ENCODE assay signal across 10 mouse cellular contexts in the genomic region with DNA sequence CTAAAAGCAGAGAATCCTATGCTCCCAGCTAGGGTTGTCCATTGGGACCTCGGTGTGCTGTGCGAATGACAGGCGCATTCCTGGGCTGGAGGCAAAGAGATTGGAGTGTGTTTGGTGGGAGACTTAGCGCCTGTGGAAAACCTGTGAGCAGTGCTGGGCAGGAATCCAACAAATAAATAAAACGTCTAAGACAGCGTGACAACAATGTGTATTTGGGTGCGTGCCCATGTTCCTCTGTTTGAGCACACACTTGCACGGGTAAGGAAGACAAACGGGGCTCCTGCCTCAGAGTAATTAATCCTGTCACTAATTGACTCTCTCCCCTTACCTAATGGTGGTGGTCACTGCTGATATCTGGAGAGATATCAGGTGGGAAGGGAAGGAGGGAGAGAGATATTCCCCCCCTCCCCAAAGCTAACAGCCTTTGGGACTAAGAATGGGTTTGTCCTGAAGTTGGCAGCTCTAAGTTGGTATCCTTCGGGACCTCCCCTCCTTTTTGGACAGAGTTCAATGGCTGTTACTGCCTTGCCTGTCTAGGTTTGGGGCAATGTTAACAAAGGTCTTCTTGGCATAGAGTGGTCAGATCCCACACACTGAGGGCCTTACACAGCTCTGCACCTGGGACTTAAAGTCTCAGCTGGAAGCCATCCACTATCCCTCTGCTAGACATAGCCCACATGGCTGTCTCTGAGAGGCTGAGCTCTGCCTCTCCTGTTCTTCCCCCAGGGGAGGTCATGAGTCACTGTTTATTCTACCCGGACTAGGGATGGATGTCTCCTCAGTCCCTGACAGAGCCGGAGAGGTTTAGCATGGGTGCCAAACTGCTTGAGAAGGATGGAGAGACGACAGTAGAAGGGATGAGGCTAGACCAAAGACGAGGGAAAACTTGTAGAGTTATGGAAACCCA. TPM values are rescaled to one million over a fixed set of nuclear protein-coding genes. Genes with fewer than 3 reads are reported as not detected.
DNase-seq lines count a peak whose midpoint lies in the region; ATAC-seq lines count a peak whose summit lies in the region.
"Had no signal": no experiment of that assay in that cellular context is flagged by ENCODE, and none has a peak within 500 bp of the region (broad histone marks: within the 10 kb centered on the region; RNA-seq: fewer than 3 reads in every experiment).

No protein-coding gene starts in this region.

- no peak overlapping the region for H3K9ac ChIP-seq in heart, embryonic 11.5 days (ENCODE audit: low read depth, low read length)
- H3K9ac ChIP-seq in midbrain, embryonic 11.5 days (ENCODE audit: low read length) = no peak overlapping the region
- H3K9ac ChIP-seq: heart, embryonic 15.5 days had no signal

- no peaks in the 10 kb centered on the region for H3K36me3 ChIP-seq in heart, embryonic 11.5 days (ENCODE audit: control insufficient read depth, insufficient read depth, low read length)
- no peaks in the 10 kb centered on the region for H3K36me3 ChIP-seq in midbrain, embryonic 11.5 days (ENCODE audit: control insufficient read depth, insufficient read depth, low read length)
- H3K36me3 ChIP-seq: heart, embryonic 15.5 days had no signal

- peaks cover 10% of the 10 kb centered on the region for H3K4me1 ChIP-seq in heart, embryonic 11.5 days (ENCODE audit: control insufficient read depth, insufficient read depth, low read length)
- H3K4me1 ChIP-seq in midbrain, embryonic 11.5 days (ENCODE audit: control insufficient read depth, insufficient read depth, low read length) = peaks cover 11% of the 10 kb centered on the region

- intact Hi-C loops in left cerebral cortex, postnatal 36 days (cut with DNase I) = loop anchor here (5.0 kb wide), 2 partner anchors 167 to 1362 kb away; no protein-coding TSS in a partner anchor

- no peak for ATAC-seq in heart, embryonic 11.5 days (replicated peaks; ENCODE audit: insufficient number of reproducible peaks, low FRiP score, low TSS enrichment)
- no peak for ATAC-seq in midbrain, embryonic 11.5 days (ENCODE audit: low FRiP score)

- H3K4me2 ChIP-seq in heart, embryonic 11.5 days = no peak overlapping the region
- H3K4me2 ChIP-seq in midbrain, embryonic 11.5 days = peak overlapping the region; percentile 5; the same call in 1 of the 2 replicates

- WGBS in heart, embryonic 11.5 days (ENCODE audit: insufficient replicate concordance) = 7% methylated on average over 14 of the region's 14 CpGs
- WGBS in midbrain, embryonic 11.5 days = 10% methylated on average over 14 of the region's 14 CpGs

- no peak overlapping the region for H3K27ac ChIP-seq in heart, embryonic 11.5 days (ENCODE audit: low read depth, low read length)
- H3K27ac ChIP-seq in midbrain, embryonic 11.5 days (ENCODE audit: low read depth, low read length) = no peak overlapping the region
- H3K27ac ChIP-seq: heart, embryonic 15.5 days had no signal

- peaks cover 79% of the 10 kb centered on the region for H3K27me3 ChIP-seq in heart, embryonic 11.5 days (ENCODE audit: control insufficient read depth, insufficient read depth, low read length)
- peaks cover 72% of the 10 kb centered on the region for H3K27me3 ChIP-seq in midbrain, embryonic 11.5 days (ENCODE audit: control insufficient read depth, insufficient read depth, low read length)

- H3K4me3 ChIP-seq in heart, embryonic 11.5 days (ENCODE audit: low read depth, low read length) = no peak overlapping the region
- peak overlapping the region; percentile 40; the same call in 1 of the 2 replicates for H3K4me3 ChIP-seq in midbrain, embryonic 11.5 days (ENCODE audit: low read depth, low read length)

- no peaks in the 10 kb centered on the region for H3K9me3 ChIP-seq in heart, embryonic 11.5 days (replicated peaks; ENCODE audit: control insufficient read depth, low read length)
- H3K9me3 ChIP-seq in midbrain, embryonic 11.5 days (ENCODE audit: control insufficient read depth, low read length) = no peaks in the 10 kb centered on the region
- H3K9me3 ChIP-seq: heart, embryonic 15.5 days had no signal

- peak; percentile 76 for DNase-seq in heart, adult 11 months
- peak; percentile 40 for DNase-seq in adipocyte (ENCODE audit: low spot score)
- peak; percentile 40 for DNase-seq in kidney, adult 9 months
- peak; percentile 87 for DNase-seq in midbrain, embryonic 11.5 days (ENCODE audit: low spot score, missing footprints)
- DNase-seq in thymus, postnatal 0 days (ENCODE audit: low spot score) = no peak
- no peak for DNase-seq in left cerebral cortex, postnatal 36 days (ENCODE audit: low spot score in 2 of 2)
- no peak for DNase-seq in urinary bladder, postnatal 25 days (ENCODE audit: low spot score)

RNA-seq across cellular contexts. Expression of a gene that starts 4.7 kb away (rescaled TPM):
- polyA plus RNA-seq in heart, embryonic 11.5 days (2014; fragmentation: Nextera tagmentation; extraction: Ambion mirVana) = 0.04 and 0.06 TPM in 2 replicates
- polyA plus RNA-seq in midbrain, embryonic 11.5 days (2014; fragmentation: Nextera tagmentation; extraction: Ambion mirVana) = 32.8 and 37.6 TPM in 2 replicates
- 0.10 TPM in 1 of 2 replicates, not detected in the other for polyA plus RNA-seq in thymus, postnatal 0 days (2015; fragmentation: Nextera tagmentation; extraction: Ambion mirVana)
- total RNA-seq in left cerebral cortex, postnatal 36 days (2021) = not detected
- total RNA-seq: left cerebral cortex, adult 18-20 months had no signal
- polyA plus RNA-seq: heart, embryonic 15.5 days had no signal

RNA-seq across cellular contexts. Expression of a gene that starts 16.7 kb away (rescaled TPM):
- polyA plus RNA-seq in heart, embryonic 11.5 days (2014; fragmentation: Nextera tagmentation; extraction: Ambion mirVana) = 28.2 and 34.6 TPM in 2 replicates
- 54.8 and 63.8 TPM in 2 replicates for polyA plus RNA-seq in midbrain, embryonic 11.5 days (2014; fragmentation: Nextera tagmentation; extraction: Ambion mirVana)
- polyA plus RNA-seq in thymus, postnatal 0 days (2015; fragmentation: Nextera tagmentation; extraction: Ambion mirVana) = 51.8 and 54.5 TPM in 2 replicates
- total RNA-seq in left cerebral cortex, postnatal 36 days (2021) = 10 to 100 TPM; 19.4 to 20.4 TPM

Comparison
In these comparisons a context has a peak if more than half of its experiments do, and no peak if none do; other contexts are left out.
1. DNase-seq: peak in heart, adult 11 months (single experiment), adipocyte (single experiment), kidney, adult 9 months (single experiment) and midbrain, embryonic 11.5 days (single experiment); none in thymus, postnatal 0 days (single experiment), left cerebral cortex, postnatal 36 days (0 of 2) and urinary bladder, postnatal 25 days (single experiment).
2. RNA of a gene that starts 4.7 kb away (polyA plus RNA-seq): 32.8 to 37.6 TPM in midbrain, embryonic 11.5 days; 0.10 TPM in thymus, postnatal 0 days and 0.04 to 0.06 TPM in heart, embryonic 11.5 days; every median in the first group is over 10 times any median in the second.